Mouse (Mus musculus) mature B cell (primary cell): ENCODE results near the gene Maml1.

Source experiments
- in situ Hi-C: fragments of 300-500 bp; cut with MboI; formaldehyde crosslinking; loops from 2 replicates; pipeline ENCODE4 v1.14.3; 2019

Gene Maml1

GRCm38 (mm10) chr11:50240235-50240911 is 51.7 kb downstream of the Maml1 start:
- in situ Hi-C loops: no loop called here

DNA sequence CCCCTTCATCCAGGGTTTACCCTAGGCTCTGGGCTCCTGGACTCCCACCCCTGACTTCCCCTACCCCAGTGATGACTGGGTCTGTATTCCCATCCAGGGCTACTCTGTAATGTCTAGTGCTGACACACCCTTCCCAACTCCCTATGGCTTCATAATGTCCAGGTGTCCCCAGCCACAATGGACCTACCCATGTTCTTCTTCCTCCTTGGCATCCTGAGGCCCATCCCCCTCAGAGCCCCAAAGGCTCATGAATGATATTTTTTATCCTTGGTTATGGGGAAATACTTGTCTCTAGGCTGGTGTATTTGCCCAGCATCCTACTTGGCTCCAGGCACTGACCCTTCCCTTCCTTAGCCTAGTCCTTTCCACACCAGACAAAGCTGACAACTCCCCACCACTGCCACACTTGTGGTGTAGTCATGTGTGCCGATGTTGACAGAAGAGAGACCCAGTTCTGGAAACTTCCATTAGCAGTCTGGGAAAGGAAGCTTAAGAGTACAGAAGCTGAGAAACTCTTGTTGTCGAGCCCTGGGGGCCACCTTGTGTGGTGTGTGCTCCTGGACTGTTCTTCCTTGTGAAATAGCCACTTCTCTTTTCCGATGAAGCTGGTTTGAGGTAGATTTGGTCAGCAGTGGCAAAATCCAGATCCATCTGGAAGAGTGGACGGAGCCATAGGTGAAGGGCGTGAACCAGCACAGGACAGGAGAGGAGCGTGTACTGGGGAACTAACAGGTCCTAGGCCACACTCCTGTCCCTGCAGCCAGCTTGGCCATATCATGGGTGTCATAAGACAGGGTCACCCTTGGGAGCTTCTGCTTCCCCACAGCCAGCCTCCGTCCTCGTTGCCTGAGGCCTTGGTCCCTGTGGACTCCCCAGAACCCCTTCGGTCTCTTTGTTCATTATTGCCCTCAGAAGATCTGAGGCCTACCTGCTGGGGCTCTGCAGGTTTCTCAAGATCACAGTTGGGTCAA is 53.0 kb downstream of the Maml1 start:
- in situ Hi-C loops: no loop called here

- in situ Hi-C loops: no loop called here
Observed at GRCm38 (mm10) chr11:50238324-50238723, 53.8 kb downstream of the Maml1 start, which contains the start of gene Ltc4s. Ltc4s (minus strand) TSS chr11:50238616.

DNA sequence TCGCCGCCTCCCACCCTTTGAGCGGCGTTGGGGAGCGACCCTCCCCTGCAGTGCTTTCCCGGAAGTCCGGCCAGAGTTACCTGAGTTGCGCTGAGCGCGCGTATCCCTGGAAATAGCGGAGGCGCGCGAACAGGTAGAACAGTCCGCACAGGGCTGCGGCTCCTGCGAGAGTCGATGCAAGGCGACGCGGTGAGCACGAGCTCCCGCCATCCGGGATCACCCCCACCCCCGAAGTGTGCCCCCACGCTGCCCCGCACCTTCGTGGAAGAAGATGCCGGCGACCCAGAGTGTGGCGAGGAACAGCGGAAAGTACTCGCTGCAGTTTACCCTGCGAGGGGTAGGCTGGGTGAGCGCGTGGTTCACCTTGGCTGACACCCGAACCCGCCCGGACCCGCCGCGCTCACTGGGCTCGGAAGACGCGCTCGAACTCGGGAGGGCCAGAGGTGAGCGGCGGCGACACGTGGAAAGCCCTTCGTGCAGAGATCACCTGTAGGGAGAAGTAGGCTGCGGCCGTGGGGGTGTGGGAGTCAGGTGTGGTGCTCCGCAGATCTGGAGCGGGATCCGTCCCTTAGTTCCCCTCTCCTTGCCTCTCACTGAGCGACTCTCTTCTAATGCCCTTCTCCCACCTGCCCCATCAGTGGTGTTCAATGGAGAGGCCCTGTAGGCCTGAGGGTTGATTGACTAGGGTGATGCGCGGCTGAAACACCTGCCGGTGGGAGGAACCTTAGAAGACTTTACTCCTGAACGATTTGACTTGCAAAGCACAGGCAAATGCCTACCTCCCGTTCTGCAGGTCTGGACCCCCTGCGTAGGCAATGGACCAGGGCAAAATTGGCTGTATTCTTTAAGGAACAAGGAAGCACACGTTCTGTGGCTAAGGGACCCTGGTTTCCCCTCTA is 54.9 kb downstream of the Maml1 start:
- in situ Hi-C loops: no loop called here

DNA sequence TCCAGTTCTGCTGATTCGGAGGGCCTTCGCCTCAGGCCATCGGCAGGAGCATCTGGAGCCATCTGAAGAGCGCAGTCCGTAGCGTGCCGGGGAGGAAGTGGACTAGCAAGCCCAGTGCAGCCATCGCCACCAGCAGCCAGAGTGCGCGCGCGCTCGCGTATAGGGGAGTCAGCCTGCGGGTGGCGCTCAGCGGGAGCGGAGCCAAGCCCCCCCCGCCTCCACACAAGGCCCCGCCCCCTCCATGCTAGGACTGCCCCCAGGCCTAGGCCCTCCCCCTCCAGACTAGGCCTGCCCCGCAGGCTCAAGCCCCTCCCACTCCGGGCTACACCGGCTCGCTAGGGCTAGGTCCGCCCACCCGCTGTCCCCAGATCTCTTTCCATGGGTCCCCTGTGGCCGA is 55.6 kb downstream of the Maml1 start:
- in situ Hi-C loops: no loop called here

GRCm38 (mm10) chr11:50234606-50235005 is 57.5 kb downstream of the Maml1 start:
- in situ Hi-C loops: loop anchor here (5.0 kb wide), 1 partner anchor 53 kb away; no protein-coding TSS in a partner anchor

GRCm38 (mm10) chr11:50233993-50234392 is 58.1 kb downstream of the Maml1 start:
- in situ Hi-C loops: loop anchor here (5.0 kb wide), 1 partner anchor 53 kb away; no protein-coding TSS in a partner anchor

- in situ Hi-C loops: loop anchor here (5.0 kb wide), 1 partner anchor 54 kb away; no protein-coding TSS in a partner anchor
Observed at GRCm38 (mm10) chr11:50233022-50233421, 59.1 kb downstream of the Maml1 start.

GRCm38 (mm10) chr11:50231411-50231810 is 60.7 kb downstream of the Maml1 start:
- in situ Hi-C loops: loop anchor here (5.0 kb wide), 1 partner anchor 56 kb away; no protein-coding TSS in a partner anchor

DNA sequence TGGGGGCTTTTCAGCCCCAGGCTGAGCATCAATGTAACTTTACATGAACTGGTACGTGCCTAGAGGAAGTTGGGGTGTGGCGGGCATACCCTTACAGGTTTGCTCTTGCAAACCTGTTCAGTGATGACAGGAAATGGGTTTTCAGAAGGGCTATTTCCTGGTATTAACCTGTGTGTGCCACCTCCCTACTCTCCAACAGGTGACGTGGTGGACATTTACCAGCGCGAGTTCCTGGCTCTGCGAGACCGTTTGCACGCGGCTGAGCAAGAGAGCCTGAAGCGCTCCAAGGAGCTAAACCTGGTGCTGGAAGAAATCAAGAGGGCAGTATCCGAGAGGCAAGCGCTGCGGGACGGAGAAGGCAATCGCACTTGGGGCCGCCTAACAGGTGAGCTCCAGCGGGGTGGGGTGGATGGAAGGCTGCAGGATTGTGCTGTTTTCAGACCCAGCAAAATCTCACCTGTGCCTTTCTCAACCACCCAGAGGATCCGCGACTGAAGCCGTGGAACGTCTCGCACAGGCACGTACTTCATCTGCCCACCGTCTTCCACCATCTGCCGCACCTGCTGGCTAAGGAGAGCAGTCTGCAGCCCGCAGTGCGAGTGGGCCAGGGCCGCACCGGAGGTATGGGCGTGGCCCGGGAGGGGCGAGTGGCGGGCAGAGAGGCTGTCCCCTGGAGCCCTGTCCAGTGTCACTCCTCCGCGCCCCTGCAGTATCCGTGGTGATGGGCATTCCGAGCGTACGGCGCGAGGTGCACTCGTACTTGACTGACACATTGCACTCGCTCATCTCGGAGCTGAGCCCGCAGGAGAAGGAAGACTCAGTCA is 61.4 kb downstream of the Maml1 start:
- in situ Hi-C loops: loop anchor here (5.0 kb wide), 1 partner anchor 57 kb away; no protein-coding TSS in a partner anchor

DNA sequence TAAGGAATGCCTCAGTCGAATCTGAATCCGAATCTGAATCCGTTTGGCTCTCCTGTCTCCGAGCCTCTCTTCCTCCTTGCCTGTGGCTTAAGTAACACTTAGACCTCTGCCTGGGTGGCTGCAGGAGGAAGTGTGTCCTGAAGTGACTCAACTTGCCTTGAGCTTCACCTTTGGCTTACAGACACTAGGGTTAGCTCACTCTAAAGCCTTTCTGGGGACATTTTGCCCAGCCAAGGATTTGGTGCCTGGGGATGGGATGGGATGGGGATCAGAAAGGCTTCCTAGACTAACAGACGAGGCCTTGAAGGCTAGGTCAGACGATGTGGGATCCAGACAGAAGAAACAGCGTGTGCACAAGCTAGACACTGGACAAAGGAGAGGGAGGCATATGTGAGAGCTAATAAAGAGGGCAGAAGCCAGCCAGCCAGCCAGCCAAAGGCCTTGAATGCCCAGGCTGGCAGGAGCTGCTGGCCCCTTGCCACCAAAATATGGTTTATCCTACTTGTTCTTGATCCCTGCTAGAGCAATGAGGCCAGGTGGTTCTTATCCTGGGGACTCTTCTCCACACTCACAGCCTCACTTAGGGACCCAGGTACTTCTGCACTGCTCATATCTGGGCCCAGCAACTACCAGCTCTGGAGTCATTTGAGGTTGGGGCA is 62.7 kb downstream of the Maml1 start:
- in situ Hi-C loops: no loop called here

DNA sequence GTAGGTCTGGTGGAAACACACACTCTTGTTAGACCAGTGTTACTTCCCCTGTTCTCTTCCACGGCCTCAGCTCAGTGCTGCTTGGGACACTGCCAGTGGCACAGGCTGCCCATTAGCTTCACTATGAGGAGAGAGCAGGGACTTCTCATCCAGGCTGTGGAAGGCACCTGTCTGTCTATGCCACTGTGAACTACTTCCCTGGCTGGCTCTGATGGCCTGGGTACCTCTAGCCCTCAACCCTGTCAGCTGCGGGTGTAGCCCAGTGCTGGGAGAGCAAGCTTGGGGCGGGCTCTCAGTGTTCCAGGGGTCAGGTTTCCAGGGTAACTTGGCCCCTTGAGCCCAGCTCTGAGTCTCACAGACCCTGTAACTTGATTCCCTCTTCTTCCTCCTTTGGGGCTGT is 63.3 kb downstream of the Maml1 start:
- in situ Hi-C loops: no loop called here

DNA sequence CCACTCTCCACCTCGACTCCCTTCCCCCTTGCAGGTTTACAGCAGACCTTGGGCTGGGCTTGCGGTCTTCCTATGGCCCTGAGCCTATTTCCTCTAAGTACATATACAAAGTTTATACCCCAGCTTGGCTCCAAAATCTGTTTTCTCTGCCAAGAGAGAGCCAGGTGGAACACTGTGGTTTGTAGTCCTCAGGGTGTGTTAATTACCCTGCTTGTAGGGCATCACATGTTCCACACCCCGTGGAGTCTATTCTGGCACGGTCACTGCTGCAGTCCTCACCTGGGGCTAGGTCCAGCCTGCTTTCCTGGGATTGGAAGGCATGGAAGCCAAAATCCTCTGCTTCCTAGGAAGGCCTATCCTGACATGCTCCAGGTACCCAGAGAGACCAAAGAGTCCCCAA is 64.4 kb downstream of the Maml1 start:
- in situ Hi-C loops: no loop called here

DNA sequence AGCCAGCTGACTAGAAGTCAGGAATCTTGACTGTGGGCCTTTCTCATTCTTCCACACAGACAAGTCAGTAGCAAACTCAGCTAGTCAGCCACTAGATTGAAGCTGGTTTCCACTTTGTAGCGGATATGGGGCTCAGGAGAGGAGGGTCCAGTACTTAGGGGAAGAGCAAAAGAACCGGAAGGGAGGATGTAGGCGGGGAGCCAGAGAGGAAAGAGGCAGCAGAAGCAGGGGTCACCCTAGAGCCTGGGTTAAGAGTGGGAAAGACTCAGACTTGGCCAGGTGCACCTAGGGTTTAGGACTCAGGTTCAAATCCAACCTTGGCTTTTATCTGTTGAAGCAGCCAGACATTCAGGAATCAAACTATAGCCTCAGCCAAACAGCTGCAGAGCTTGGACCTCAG is 64.9 kb downstream of the Maml1 start:
- in situ Hi-C loops: no loop called here

GRCm38 (mm10) chr11:50226406-50226805 is 65.7 kb downstream of the Maml1 start:
- in situ Hi-C loops: no loop called here

DNA sequence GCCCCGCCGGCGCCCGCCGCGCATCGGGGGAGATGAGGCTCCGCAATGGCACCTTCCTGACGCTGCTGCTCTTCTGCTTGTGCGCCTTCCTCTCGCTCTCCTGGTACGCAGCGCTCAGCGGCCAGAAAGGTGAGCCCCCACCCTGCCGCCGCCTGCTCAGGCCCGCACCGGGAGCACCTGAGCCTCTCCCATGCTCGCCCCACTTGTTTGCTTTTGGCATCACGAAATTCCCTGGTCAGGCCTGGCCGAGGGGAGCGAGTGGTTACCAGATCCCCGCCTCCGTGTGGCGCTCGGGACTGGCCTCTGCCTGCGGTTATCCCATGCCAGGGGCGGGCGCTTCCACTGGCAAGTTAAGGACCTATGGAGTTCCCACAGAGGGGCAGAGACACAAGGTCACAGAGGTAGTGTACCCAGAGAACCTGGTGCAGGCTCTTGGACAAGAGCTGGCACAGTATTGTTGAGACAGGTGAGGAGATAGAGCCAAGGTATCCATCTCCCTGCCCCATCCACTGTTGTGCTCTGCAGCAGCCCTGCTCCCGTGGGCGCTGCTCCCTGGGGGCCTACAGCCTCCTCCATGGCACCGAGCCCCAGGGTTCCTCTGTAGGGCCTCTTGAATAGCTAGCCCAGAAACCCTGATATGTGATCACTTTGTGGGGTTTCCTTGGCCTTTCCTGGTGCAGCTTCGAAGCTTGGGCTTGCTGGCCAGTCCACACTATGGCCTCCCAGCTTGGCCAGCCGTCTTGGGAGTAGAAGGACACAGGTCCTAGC is 66.3 kb downstream of the Maml1 start:
- in situ Hi-C loops: no loop called here

- in situ Hi-C loops: no loop called here
Observed at GRCm38 (mm10) chr11:50224671-50225530, 67.2 kb downstream of the Maml1 start.
